Mouse (Mus musculus): ENCODE measurements at regions not wholly inside any gene's neighbourhood (a gene's known extent, or its start where the extent isn't known, plus 50 kb on each side); places are given as distances from the start of the nearest gene placed in this dataset.
A peak's percentile ranks its signal among the peaks of the same experiment; 100 is the strongest.
"Not testable (repeated sequence)": the region's sequence is repeated elsewhere in the genome, so short reads cannot be mapped to it uniquely, and the experiment has no call there.

DNA sequence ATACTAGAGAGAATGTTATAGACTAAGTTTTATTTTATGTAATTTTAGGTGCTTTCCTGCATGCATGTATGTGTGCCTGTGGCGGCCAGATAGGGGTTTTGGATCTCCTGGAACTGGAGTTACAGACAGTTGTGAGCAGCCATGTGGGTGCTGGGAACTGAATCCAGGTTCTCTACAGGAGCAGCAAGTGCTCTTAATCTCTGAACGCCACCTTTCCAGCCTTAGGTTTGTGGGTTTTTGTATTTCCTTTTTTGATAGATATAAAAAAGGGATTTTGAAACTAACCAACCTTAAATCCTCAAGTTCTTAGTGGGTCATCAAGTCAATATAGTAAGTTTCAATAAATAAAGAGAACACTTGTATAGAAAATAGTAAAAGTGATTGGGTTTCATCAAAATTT is 87.2 kb downstream of the Phlda1 start:
- Histone ChIP-seq H3K4me1 (replicated peaks) (peaks cover 38% of the 10 kb centered on the region), H3K9me3 (replicated peaks) (no peaks in the 10 kb centered on the region), H3K27ac (no peak overlapping the region), H3K4me2 (no peak overlapping the region), H3K9ac (no peak overlapping the region), H3K27me3 (0 out of 2 replicates have a peak, but pooled peaks cover 2% of the 10 kb centered on the region), H3K36me3 (no peaks in the 10 kb centered on the region), H3K4me3 (replicated peaks) (no peak overlapping the region)
- 73% methylated on average over 2 of the region's 2 CpGs for WGBS (ENCODE audit: insufficient replicate concordance)
- no peak for ATAC-seq (ENCODE audit: low read depth)
- DNase-seq = no peak

DNA sequence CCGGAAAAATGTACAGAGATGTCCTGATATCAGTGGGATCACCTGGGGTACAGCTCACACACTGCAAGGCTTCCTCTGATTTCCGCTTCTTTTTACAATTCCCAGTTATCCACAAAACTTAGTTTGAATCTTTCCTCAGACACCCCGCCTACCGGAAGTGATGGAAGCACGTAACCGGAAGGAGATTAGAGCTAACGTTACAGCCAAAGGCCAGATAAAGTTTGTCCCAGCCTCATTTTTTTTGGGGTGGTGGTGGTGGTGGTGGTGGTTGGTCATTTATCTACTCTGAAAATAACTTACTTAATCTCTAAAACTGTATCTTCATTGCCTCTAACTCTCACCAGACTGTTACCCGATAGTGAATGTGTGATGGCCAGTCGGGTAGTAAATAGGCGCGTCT is 88.1 kb downstream of the Phlda1 start:
- ATAC-seq (ENCODE audit: low read depth) (no peak), DNase-seq (peak; percentile 29)
- Histone ChIP-seq H3K27me3 (0 out of 2 replicates have a peak, but pooled peaks cover 7% of the 10 kb centered on the region), H3K36me3 (no peaks in the 10 kb centered on the region), H3K27ac (peak overlapping the region; percentile 82; the same call in 1 of the 2 replicates), H3K9me3 (replicated peaks) (no peaks in the 10 kb centered on the region), H3K4me1 (replicated peaks) (peaks cover 40% of the 10 kb centered on the region), H3K9ac (peak overlapping the region; percentile 58), H3K4me2 (peak overlapping the region; percentile 60), H3K4me3 (replicated peaks) (peak overlapping the region; percentile 48)
- 55% methylated on average over 11 of the region's 11 CpGs for WGBS (ENCODE audit: insufficient replicate concordance)

GRCm38 (mm10) chr10:111594651-111595050 is 88.6 kb downstream of the Phlda1 start:
- Histone ChIP-seq H3K27me3 (peaks cover 9% of the 10 kb centered on the region; the same call in 1 of the 2 replicates), H3K4me3 (replicated peaks) (peak overlapping the region; percentile 48), H3K9ac (peak overlapping the region; percentile 58), H3K4me2 (peak overlapping the region; percentile 60), H3K9me3 (replicated peaks) (no peaks in the 10 kb centered on the region), H3K4me1 (replicated peaks) (peaks cover 44% of the 10 kb centered on the region), H3K36me3 (no peaks in the 10 kb centered on the region), H3K27ac (peak overlapping the region; percentile 82)
- peak; percentile 11; the same call in 1 of the 2 replicates for ATAC-seq (ENCODE audit: low read depth)
- peak; percentile 13 for DNase-seq
- WGBS (ENCODE audit: insufficient replicate concordance) = 34% methylated on average over 10 of the region's 10 CpGs

DNA sequence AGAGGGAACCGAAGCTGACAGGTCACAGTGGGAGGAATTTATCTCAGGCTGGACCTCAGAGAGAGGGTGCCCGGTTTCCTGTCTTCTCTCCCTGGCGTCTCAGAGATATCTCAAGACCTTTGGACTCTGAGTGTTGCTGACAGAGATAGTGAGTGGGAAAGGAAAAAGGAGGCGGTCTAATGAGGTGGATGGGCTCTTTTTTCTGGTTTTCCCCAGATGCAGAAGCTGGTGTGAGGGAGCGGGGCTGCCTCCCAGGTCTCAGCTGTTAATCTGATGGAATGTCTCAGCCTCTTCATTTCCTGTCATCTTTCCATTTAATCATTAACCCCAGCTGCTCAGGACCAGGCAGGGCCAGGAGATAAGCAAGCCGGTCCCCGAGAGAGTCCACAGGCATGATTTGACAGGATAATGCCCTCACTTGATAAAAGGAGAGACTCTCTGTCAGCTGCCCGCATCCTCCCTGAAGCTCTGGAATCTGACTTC is 89.5 kb downstream of the Phlda1 start:
- Histone ChIP-seq H3K4me2 (peak overlapping the region; percentile 60), H3K27me3 (peaks cover 10% of the 10 kb centered on the region; the same call in 1 of the 2 replicates), H3K27ac (peak overlapping the region; percentile 82), H3K4me1 (replicated peaks) (peaks cover 53% of the 10 kb centered on the region), H3K9me3 (replicated peaks) (no peaks in the 10 kb centered on the region), H3K4me3 (replicated peaks) (peak overlapping the region; percentile 48), H3K9ac (peak overlapping the region; percentile 58), H3K36me3 (no peaks in the 10 kb centered on the region)
- ATAC-seq (ENCODE audit: low read depth) (peak; percentile 93), DNase-seq (peak; percentile 79)
- 2% methylated on average over 8 of the region's 8 CpGs for WGBS (ENCODE audit: insufficient replicate concordance)

GRCm38 (mm10) chr10:111598650-111599049 is 92.6 kb downstream of the Phlda1 start:
- Histone ChIP-seq H3K27me3 (peaks cover 10% of the 10 kb centered on the region; the same call in 1 of the 2 replicates), H3K4me3 (replicated peaks) (no peak overlapping the region), H3K9ac (no peak overlapping the region), H3K36me3 (no peaks in the 10 kb centered on the region), H3K27ac (no peak overlapping the region), H3K4me1 (replicated peaks) (peaks cover 60% of the 10 kb centered on the region), H3K9me3 (replicated peaks) (no peaks in the 10 kb centered on the region), H3K4me2 (no peak overlapping the region)
- no peak for DNase-seq
- WGBS (ENCODE audit: insufficient replicate concordance) = 40% methylated on average over 5 of the region's 5 CpGs
- ATAC-seq (ENCODE audit: low read depth) = no peak

- ATAC-seq (ENCODE audit: low read depth) (no peak), DNase-seq (no peak)
- Histone ChIP-seq H3K9me3 (replicated peaks) (no peaks in the 10 kb centered on the region), H3K9ac (no peak overlapping the region), H3K4me1 (replicated peaks) (peaks cover 57% of the 10 kb centered on the region), H3K36me3 (no peaks in the 10 kb centered on the region), H3K4me3 (replicated peaks) (no peak overlapping the region), H3K27ac (no peak overlapping the region), H3K4me2 (no peak overlapping the region), H3K27me3 (peaks cover 10% of the 10 kb centered on the region; the same call in 1 of the 2 replicates)
- WGBS (ENCODE audit: insufficient replicate concordance) = 45% methylated on average over 10 of the region's 10 CpGs
Observed at GRCm38 (mm10) chr10:111599297-111600250, 93.5 kb downstream of the Phlda1 start.

DNA sequence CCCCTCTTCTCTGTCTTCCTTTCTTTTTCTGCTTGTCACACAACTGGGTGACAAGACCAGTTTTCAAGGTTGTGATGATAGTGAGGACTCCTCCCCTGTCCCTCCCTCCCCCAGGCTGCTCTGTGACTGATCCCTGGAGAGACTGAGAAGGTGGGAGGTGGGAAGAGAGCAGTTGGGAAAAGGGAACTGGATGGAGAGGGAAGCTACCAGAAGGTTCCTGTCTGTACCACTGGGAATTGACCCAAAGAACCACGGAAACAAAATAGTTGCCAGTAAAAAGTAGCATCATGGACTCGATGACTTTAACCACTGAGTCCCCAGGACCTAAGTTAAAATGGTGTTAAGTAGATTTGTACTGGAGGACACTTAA is 94.2 kb downstream of the Phlda1 start:
- Histone ChIP-seq H3K27ac (no peak overlapping the region), H3K9me3 (replicated peaks) (no peaks in the 10 kb centered on the region), H3K27me3 (peaks cover 10% of the 10 kb centered on the region; the same call in 1 of the 2 replicates), H3K9ac (no peak overlapping the region), H3K4me3 (replicated peaks) (no peak overlapping the region), H3K4me1 (replicated peaks) (peaks cover 50% of the 10 kb centered on the region), H3K36me3 (no peaks in the 10 kb centered on the region), H3K4me2 (no peak overlapping the region)
- DNase-seq = no peak
- no peak for ATAC-seq (ENCODE audit: low read depth)
- WGBS (ENCODE audit: insufficient replicate concordance) = 33% methylated on average over 2 of the region's 2 CpGs

DNA sequence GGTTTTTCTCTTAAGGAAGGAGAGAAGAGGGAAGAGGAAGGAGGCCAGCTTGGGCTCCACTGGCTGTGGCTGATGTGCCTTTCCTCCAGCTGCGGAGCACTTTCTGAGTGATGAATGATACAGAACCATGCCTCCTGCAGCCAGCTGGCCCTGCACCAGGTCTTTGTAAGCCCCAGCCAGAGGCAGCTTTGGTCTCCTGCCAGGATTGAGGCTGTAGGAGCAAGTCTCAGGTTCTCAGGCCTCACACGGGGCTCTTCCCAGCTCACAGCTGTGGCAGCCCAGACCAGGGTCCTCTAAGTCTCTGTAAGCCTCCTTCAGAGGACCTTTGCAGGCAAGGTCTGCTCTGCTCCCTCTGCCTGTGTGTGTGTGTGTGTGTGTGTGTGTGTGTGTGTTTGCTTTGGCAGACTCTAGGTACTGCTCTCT is 94.6 kb downstream of the Phlda1 start:
- Histone ChIP-seq H3K36me3 (no peaks in the 10 kb centered on the region), H3K4me3 (replicated peaks) (no peak overlapping the region)
- ATAC-seq (ENCODE audit: low read depth) = no peak

DNA sequence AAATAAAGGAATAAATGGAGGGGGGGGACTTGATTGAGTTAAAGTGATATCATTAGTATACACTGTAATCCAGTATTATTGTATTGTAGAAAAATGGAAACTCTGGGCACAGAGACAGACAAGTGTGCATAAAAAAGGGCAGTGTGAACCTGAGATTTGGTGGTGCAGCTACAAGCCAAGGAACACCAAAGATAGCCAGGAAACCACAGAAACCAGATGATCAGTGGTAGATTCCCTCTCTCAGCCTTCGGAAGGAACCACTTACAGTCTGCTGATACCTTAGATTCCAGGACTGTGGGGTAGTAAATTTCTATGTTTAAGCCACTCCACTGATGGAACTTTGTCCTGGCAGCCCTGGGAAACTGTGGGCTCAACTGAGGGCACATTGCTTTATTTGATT is 97.1 kb downstream of the Phlda1 start:
- no peak overlapping the region for H3K9ac ChIP-seq
- ATAC-seq (ENCODE audit: low read depth) (no peak), DNase-seq (no peak)
- no peak overlapping the region for H3K27ac ChIP-seq
- no peak overlapping the region for H3K4me3 ChIP-seq (replicated peaks)
- no peak overlapping the region for H3K4me2 ChIP-seq
- no peaks in the 10 kb centered on the region for H3K9me3 ChIP-seq (replicated peaks)
- H3K36me3 ChIP-seq = no peaks in the 10 kb centered on the region
- WGBS (ENCODE audit: insufficient replicate concordance) = 27% methylated on average over 1 of the region's 1 CpGs
- H3K27me3 ChIP-seq = peaks cover 12% of the 10 kb centered on the region; the same call in 1 of the 2 replicates
- peaks cover 30% of the 10 kb centered on the region for H3K4me1 ChIP-seq (replicated peaks)

More for the DNA sequence above, 94.6 kb downstream of the Phlda1 start:
- H3K27ac ChIP-seq = no peak overlapping the region
- H3K4me1 ChIP-seq (replicated peaks) = peaks cover 46% of the 10 kb centered on the region
- DNase-seq = no peak
- H3K4me2 ChIP-seq = no peak overlapping the region
- peaks cover 10% of the 10 kb centered on the region; the same call in 1 of the 2 replicates for H3K27me3 ChIP-seq
- 11% methylated on average over 2 of the region's 2 CpGs for WGBS (ENCODE audit: insufficient replicate concordance)
- H3K9me3 ChIP-seq (replicated peaks) = no peaks in the 10 kb centered on the region
- H3K9ac ChIP-seq = no peak overlapping the region

- H3K4me1 ChIP-seq (replicated peaks); ATAC-seq (ENCODE audit: low read depth); H3K27me3 ChIP-seq; DNase-seq; H3K9me3 ChIP-seq (replicated peaks); H3K4me3 ChIP-seq (replicated peaks); H3K27ac ChIP-seq; H3K36me3 ChIP-seq; H3K4me2 ChIP-seq; H3K9ac ChIP-seq: not testable (repeated sequence)
- 57% methylated on average over 2 of the region's 2 CpGs for WGBS (ENCODE audit: insufficient replicate concordance)
Observed at GRCm38 (mm10) chr10:111607381-111607780, 101.3 kb downstream of the Phlda1 start.

- 0 out of 2 replicates have a peak, but pooled peaks cover 4% of the 10 kb centered on the region for H3K27me3 ChIP-seq
- H3K27ac ChIP-seq = no peak overlapping the region
- no peaks in the 10 kb centered on the region for H3K36me3 ChIP-seq
- H3K4me3 ChIP-seq (replicated peaks) = no peak overlapping the region
- H3K9ac ChIP-seq = no peak overlapping the region
- no peaks in the 10 kb centered on the region for H3K4me1 ChIP-seq (replicated peaks)
- WGBS (ENCODE audit: insufficient replicate concordance) = 61% methylated on average over 9 of the region's 9 CpGs
- DNase-seq (no peak), ATAC-seq (ENCODE audit: low read depth) (0 out of 2 replicates have a peak, but pooled peaks have one; percentile 43)
- no peak overlapping the region for H3K4me2 ChIP-seq
- no peaks in the 10 kb centered on the region for H3K9me3 ChIP-seq (replicated peaks)
Observed at GRCm38 (mm10) chr10:111608385-111609093, 102.5 kb downstream of the Phlda1 start.

All from liver, embryonic 13.5 days (tissue).